Mouse (Mus musculus) liver, embryonic 16.5 days (tissue): Measurements from ENCODE around the gene Myo1h. TPM values are rescaled to one million over a fixed set of nuclear protein-coding genes. Genes with fewer than 3 reads are reported as not detected.

Source experiments
- ATAC-seq: fragments of 200-750 bp; cut with Nextera tagmentation; 2 replicates; pipeline ENCODE4 v1.8.0; 2017; ENCODE audit warnings: low read depth, mild to moderate bottlenecking, moderate number of reproducible peaks, moderate library complexity
- H3K27ac ChIP-seq: fragments of 300-500 bp; sonication (generic); 2 replicates; pipeline ENCODE4 v1.5.1; 2014; ENCODE audit warnings: mild to moderate bottlenecking, low read length
- H3K27me3 ChIP-seq: fragments of 300-500 bp; sonication (generic); 2 replicates; pipeline ENCODE4 v1.6.1; 2014; ENCODE audit warnings: low read depth, low read length, mixed read lengths; ENCODE audit not compliant: control insufficient read depth, insufficient read depth
- H3K36me3 ChIP-seq: fragments of 300-500 bp; sonication (generic); 2 replicates; pipeline ENCODE4 v1.6.1; 2014; ENCODE audit warnings: mild to moderate bottlenecking; ENCODE audit not compliant: control insufficient read depth, insufficient read depth
- H3K4me1 ChIP-seq: fragments of 300-500 bp; sonication (generic); 2 replicates; pipeline ENCODE4 v1.6.1; 2014; ENCODE audit warnings: low read depth, low read length, mixed read lengths; ENCODE audit not compliant: control insufficient read depth
- H3K4me2 ChIP-seq: fragments of 300-500 bp; sonication (generic); 2 replicates; pipeline ENCODE4 v1.6.1; 2014; ENCODE audit warnings: low read depth, low read length, mixed read lengths
- H3K4me3 ChIP-seq: fragments of 300-500 bp; sonication (generic); 2 replicates; pipeline ENCODE4 v1.5.1; 2014; ENCODE audit warnings: low read depth, mild to moderate bottlenecking, low read length
- H3K9ac ChIP-seq: fragments of 300-500 bp; sonication (generic); 2 replicates; pipeline ENCODE4 v1.6.1; 2014; ENCODE audit warnings: low read depth, low read length
- H3K9me3 ChIP-seq: fragments of 300-500 bp; sonication (generic); replicated peaks from 2 replicates; pipeline ENCODE4 v1.6.1; 2016; ENCODE audit warnings: low read length; ENCODE audit not compliant: control insufficient read depth
- WGBS: fragments of 180-500 bp; shearing (Covaris S2); extraction: QIAGEN DNeasy Blood & Tissue Kit; methylation state at CpG from one replicate; pipeline ENCODE4 v1.1.7; 2014; ENCODE audit not compliant: insufficient replicate concordance; 5-methylcytosine and 5-hydroxymethylcytosine counted together
- polyA plus RNA-seq: library from polyadenylated mRNA; unstranded; fragments of >200 nt; fragmentation: Nextera tagmentation; extraction: Ambion mirVana; gene quantifications from 2 replicates; pipeline ENCODE4 v1.2.1, GENCODE M21; 2015

Myo1h gene
- polyA plus RNA-seq, 1 experiment from 2014 or later = 0.98 TPM

DNA sequence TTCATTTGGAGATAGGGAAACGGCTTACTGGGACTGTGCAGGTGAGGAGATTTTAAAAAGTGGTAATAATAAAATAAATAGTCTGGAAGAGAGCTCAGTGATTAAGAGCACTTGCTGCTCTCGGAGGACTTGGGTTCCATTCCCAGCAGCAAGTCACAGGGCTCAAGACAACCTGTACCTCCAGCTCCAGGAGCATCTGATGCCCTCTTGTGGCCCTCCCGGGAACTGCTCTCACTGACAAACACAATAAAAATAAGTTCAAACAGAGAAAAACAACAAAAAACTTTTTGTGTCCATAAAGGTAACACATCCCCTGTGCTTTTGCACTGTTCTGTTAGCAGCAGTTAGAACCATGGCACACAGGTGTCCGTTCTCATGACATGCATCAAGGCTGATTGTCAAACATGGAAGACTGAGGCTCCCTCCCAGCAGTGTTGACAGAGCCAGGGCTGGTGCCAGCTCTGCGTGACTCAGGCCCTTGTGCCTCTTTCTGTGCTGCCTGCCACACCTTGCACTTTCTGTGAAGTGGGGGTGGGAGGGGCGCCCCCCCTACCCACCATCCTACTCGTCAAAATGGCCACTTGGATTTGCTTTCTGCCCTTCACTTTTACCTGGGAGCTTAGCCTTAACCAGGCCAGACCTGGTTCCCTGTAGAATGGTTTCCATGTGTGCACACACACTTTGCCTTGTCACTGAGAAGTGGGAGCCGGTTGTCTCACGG is 94.4 kb downstream of the Myo1h start:
- Histone ChIP-seq H3K9ac (no peak overlapping the region), H3K4me3 (no peak overlapping the region), H3K36me3 (peaks cover 35% of the 10 kb centered on the region), H3K4me2 (no peak overlapping the region), H3K27me3 (no peaks in the 10 kb centered on the region), H3K9me3 (no peaks in the 10 kb centered on the region), H3K4me1 (peaks cover 27% of the 10 kb centered on the region), H3K27ac (no peak overlapping the region)
- 62% methylated on average over 9 of the region's 9 CpGs for WGBS
- ATAC-seq = no peak

DNA sequence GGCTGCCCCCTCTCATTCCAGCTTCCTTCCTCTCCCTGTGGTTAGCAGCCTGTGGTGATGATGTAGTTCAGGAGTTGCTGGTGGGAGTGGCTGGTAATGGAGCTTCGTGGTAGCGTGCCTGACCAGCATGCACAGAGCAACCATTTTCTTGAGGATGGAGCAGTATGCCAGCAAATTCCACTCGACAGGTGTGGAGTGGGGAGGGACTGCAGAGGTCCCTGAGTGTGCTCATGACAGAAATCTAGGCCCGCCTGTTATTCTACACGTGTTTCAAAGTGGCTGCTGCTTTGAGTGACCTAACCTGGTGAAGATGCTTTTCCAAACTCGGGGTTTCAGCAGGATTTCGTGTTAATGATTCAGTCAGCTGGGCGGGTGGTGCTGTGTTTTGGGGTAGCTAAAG is 95.5 kb downstream of the Myo1h start:
- no peaks in the 10 kb centered on the region for H3K27me3 ChIP-seq
- H3K9me3 ChIP-seq = no peaks in the 10 kb centered on the region
- peaks cover 45% of the 10 kb centered on the region for H3K36me3 ChIP-seq
- 81% methylated on average over 8 of the region's 8 CpGs for WGBS
- ATAC-seq = no peak
- H3K9ac ChIP-seq = no peak overlapping the region
- H3K27ac ChIP-seq = no peak overlapping the region
- H3K4me1 ChIP-seq = peaks cover 16% of the 10 kb centered on the region
- H3K4me3 ChIP-seq = no peak overlapping the region
- H3K4me2 ChIP-seq = no peak overlapping the region

DNA sequence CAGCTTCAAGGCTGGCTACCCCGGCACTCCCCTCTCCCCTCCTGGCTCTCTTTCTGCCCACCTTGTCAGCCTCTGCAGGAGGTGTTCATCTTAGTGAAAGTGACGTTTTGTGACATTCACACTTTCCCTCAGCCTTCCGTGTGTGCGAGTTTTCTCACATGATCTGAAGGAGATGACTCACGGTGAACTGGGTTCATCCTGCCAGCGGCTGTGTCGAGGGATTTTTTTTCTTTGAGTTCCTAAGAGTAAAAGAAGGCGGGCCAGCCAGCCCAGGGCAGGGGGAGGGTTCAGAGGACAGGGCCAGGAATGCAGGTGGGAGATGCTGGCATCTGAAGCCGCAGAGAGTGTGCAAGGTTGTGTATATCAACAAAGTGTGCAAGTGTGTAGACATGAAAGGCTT is 104.2 kb downstream of the Myo1h start:
- peaks cover 39% of the 10 kb centered on the region for H3K36me3 ChIP-seq
- H3K27ac ChIP-seq = no peak overlapping the region
- no peaks in the 10 kb centered on the region for H3K9me3 ChIP-seq
- no peak overlapping the region for H3K4me3 ChIP-seq
- H3K4me1 ChIP-seq = no peaks in the 10 kb centered on the region
- 78% methylated on average over 9 of the region's 9 CpGs for WGBS
- no peaks in the 10 kb centered on the region for H3K27me3 ChIP-seq
- H3K9ac ChIP-seq = no peak overlapping the region
- no peak for ATAC-seq
- no peak overlapping the region for H3K4me2 ChIP-seq

DNA sequence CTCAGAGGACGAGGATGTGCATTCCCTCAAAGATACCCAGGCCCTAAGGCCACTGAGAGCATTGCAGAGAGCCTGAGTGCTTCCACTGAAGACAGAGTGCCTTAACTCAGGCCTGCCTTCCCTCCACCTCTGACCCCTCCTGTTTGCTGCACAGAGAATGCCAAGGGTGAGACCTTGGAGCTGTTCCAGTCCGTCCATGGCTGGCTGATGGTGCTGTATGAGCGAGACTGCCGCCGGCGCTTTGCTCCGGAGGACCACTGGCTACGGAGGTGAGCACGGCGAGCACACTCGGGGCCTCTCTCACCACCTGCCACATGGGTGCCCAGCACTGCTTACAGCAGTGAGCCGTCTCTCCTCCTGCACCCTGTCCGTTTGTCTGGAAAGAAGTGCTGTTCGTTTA is 117.6 kb downstream of the Myo1h start:
- H3K27me3 ChIP-seq = no peaks in the 10 kb centered on the region
- H3K4me3 ChIP-seq = no peak overlapping the region
- WGBS = 90% methylated on average over 14 of the region's 14 CpGs
- H3K9me3 ChIP-seq = no peaks in the 10 kb centered on the region
- H3K36me3 ChIP-seq = peaks cover 75% of the 10 kb centered on the region
- no peaks in the 10 kb centered on the region for H3K4me1 ChIP-seq
- ATAC-seq = no peak
- H3K27ac ChIP-seq = no peak overlapping the region
- no peak overlapping the region for H3K9ac ChIP-seq
- H3K4me2 ChIP-seq = no peak overlapping the region

DNA sequence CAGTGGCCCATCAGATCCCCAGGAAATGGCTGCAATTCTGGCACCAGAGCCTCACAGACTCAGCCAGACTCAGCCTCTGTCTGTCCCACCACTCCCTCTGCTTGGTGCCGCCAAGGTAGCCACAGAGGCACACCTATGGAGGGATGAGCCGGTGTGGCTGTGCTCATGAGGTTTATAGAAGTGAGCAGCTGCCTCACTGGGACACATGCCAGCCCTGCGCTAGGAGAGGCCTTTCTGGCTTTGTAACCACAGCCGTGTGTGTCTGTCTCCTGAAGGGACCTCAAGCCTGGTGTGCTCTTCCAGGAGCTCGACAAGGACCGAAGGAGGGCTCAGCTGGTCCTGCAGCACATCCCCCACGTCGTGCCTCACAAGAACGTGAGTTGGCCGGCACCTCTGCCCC is 118.3 kb downstream of the Myo1h start:
- ATAC-seq = no peak
- no peak overlapping the region for H3K27ac ChIP-seq
- H3K4me3 ChIP-seq = no peak overlapping the region
- no peaks in the 10 kb centered on the region for H3K4me1 ChIP-seq
- WGBS = 76% methylated on average over 10 of the region's 10 CpGs
- H3K27me3 ChIP-seq = no peaks in the 10 kb centered on the region
- H3K36me3 ChIP-seq = peaks cover 75% of the 10 kb centered on the region
- H3K9ac ChIP-seq = no peak overlapping the region
- H3K4me2 ChIP-seq = no peak overlapping the region
- H3K9me3 ChIP-seq = no peaks in the 10 kb centered on the region

DNA sequence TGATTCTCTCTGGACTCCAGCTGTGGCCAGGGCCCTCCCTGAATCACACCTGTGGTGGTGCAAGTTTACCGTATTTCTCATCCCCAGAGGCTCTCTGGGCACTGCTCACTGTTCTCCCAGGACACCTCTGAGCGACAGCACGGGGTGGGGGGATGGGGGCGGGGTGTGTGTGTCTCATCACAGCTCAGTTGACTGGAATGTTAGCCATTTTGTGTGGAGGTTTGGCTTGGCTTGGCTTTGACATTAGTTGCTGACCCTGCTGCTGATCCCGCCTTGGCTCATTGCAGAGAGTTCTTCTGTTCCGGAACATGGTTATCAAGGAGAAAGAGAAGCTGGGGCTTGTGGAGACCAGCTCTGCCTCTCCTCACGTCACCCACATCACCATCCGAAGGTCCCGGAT is 118.8 kb downstream of the Myo1h start:
- no peak for ATAC-seq
- WGBS = 82% methylated on average over 9 of the region's 9 CpGs

DNA sequence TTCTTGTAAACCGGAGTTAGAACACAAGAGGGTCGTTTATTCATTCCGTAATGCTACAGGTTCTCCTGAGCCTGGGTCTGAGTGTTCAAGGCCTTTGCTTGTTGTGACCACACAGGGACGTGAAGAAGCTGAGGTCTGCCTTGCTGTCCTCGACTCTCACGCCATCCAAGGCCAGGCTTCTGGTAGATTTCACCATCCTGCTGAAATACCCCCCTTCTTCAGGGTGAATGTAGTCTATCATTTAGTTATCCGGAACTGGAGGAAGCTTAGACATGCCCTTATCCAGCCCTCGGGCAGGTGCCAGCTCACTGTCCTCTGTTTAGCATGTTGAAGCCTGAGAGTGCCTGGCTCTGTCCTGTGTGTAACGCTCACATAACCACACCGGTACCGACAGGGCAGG is 119.9 kb downstream of the Myo1h start:
- H3K9me3 ChIP-seq = no peaks in the 10 kb centered on the region
- no peak overlapping the region for H3K4me3 ChIP-seq
- H3K27me3 ChIP-seq = no peaks in the 10 kb centered on the region
- 86% methylated on average over 11 of the region's 11 CpGs for WGBS
- peaks cover 67% of the 10 kb centered on the region for H3K36me3 ChIP-seq
- no peaks in the 10 kb centered on the region for H3K4me1 ChIP-seq
- no peak overlapping the region for H3K9ac ChIP-seq
- ATAC-seq = no peak
- no peak overlapping the region for H3K4me2 ChIP-seq
- no peak overlapping the region for H3K27ac ChIP-seq

More for the DNA sequence above, 118.8 kb downstream of the Myo1h start:
- no peaks in the 10 kb centered on the region for H3K4me1 ChIP-seq
- H3K36me3 ChIP-seq = peaks cover 75% of the 10 kb centered on the region
- H3K9me3 ChIP-seq = no peaks in the 10 kb centered on the region
- no peak overlapping the region for H3K9ac ChIP-seq
- no peaks in the 10 kb centered on the region for H3K27me3 ChIP-seq
- H3K4me3 ChIP-seq = no peak overlapping the region
- no peak overlapping the region for H3K4me2 ChIP-seq
- H3K27ac ChIP-seq = no peak overlapping the region

DNA sequence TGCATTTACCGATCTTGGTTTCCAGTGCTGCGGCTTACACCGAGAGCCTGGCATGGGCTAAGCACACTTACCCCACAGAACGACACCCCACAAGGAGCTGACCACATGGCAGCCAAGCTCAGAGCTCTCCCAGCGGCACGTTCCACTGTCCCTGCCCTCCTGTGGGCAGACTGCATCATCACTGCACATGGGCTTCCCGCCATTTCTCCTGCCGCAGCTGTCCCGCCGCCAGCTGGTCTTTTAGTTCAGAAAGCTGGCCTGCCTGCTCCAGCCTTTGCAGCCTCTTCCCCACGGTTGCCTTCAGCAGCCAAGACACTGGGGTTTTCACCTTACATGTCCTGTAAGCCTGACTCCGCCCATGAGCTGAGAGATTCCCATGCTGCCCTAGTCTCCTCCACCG is 121.5 kb downstream of the Myo1h start:
- no peak overlapping the region for H3K27ac ChIP-seq
- H3K9me3 ChIP-seq = no peaks in the 10 kb centered on the region
- H3K4me1 ChIP-seq = no peaks in the 10 kb centered on the region
- H3K36me3 ChIP-seq = peaks cover 67% of the 10 kb centered on the region
- H3K4me3 ChIP-seq = no peak overlapping the region
- ATAC-seq = no peak
- H3K9ac ChIP-seq = no peak overlapping the region
- no peak overlapping the region for H3K4me2 ChIP-seq
- 89% methylated on average over 13 of the region's 13 CpGs for WGBS
- no peaks in the 10 kb centered on the region for H3K27me3 ChIP-seq

DNA sequence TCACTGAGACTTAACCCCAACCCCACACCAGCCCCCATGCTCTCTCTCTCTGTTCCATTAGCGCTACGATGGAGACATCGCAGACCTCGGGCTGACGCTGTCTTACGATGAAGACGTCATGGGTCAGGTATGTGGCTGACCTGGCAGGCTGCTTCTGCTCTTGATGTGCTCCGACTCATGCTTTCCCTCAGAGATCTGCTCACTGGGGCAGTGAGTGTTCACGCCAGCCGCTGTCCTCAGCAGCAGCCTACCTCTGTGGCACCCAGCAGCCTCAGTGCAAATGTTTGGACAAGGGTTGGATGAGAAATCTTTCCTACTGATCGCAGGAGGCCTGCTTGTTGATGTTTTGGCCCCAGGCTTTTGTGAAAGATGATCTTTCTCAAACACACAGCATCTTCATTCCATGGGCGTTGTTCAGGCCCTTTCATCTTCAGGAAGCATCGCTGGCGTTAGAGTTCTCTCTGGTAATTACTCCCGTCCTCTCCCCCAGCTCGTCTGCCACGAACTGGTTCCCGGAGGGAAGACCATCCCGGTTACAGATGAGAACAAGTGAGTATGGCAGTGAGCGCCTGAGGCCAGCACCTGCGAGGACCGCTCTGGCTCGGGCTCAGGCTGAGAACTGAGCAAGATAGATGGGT is 123.5 kb downstream of the Myo1h start:
- Histone ChIP-seq H3K4me1 (no peaks in the 10 kb centered on the region), H3K9ac (no peak overlapping the region), H3K27ac (no peak overlapping the region), H3K4me2 (no peak overlapping the region), H3K36me3 (peaks cover 64% of the 10 kb centered on the region), H3K4me3 (no peak overlapping the region), H3K9me3 (no peaks in the 10 kb centered on the region), H3K27me3 (no peaks in the 10 kb centered on the region)
- WGBS = 81% methylated on average over 23 of the region's 23 CpGs
- ATAC-seq = no peak
